Mouse (Mus musculus) liver, embryonic 14.5 days (tissue): ENCODE results near the gene Gli2. TPM values are rescaled to one million over a fixed set of nuclear protein-coding genes. Genes with fewer than 3 reads are reported as not detected.

Experiments
- ATAC-seq: fragments of 200-750 bp; cut with Nextera tagmentation; 2 replicates; pipeline ENCODE4 v1.8.0; 2017; ENCODE audit warnings: moderate number of reproducible peaks, mild to moderate bottlenecking, moderate library complexity; ENCODE audit not compliant: insufficient read depth
- DNase-seq, 3 experiments: peaks; one replicate each; pipeline ENCODE4 v3.0.0-alpha.2; 2012 to 2013; ENCODE audit warnings: low read depth in 3 of 3, low spot score in 3 of 3
- H3K27ac ChIP-seq: fragments of 300-500 bp; sonication (generic); 2 replicates; pipeline ENCODE4 v1.5.1; 2014; ENCODE audit warnings: moderate library complexity, mild to moderate bottlenecking, control low read depth, inconsistent platforms
- H3K27me3 ChIP-seq: fragments of 300-500 bp; sonication (generic); 2 replicates; pipeline ENCODE4 v1.6.1; 2014; ENCODE audit warnings: mild to moderate bottlenecking, low read length, moderate library complexity; ENCODE audit not compliant: control insufficient read depth, insufficient read depth
- H3K36me3 ChIP-seq: fragments of 300-500 bp; sonication (generic); replicated peaks from 2 replicates; pipeline ENCODE4 v1.6.1; 2014; ENCODE audit warnings: low read depth; ENCODE audit not compliant: control insufficient read depth, insufficient read depth
- H3K4me1 ChIP-seq, 2 experiments: fragments of 200-500 bp in 1 of 2; fragments of 300-500 bp in 1 of 2; sonication (generic) in 1 of 2; replicated peaks; 2 replicates each; pipeline ENCODE4 v1.6.1; 2012 to 2014; ENCODE audit warnings: antibody characterized with exemption in 1 of 2, inconsistent platforms in 1 of 2, low read length in 1 of 2; ENCODE audit not compliant: control insufficient read depth in 2 of 2, insufficient read depth in 2 of 2
- H3K4me2 ChIP-seq: fragments of 300-500 bp; sonication (generic); 2 replicates; pipeline ENCODE4 v1.6.1; 2014; ENCODE audit warnings: low read depth, mild to moderate bottlenecking, control low read depth, moderate library complexity
- H3K4me3 ChIP-seq, 2 experiments: fragments of 200-500 bp in 1 of 2; fragments of 300-500 bp in 1 of 2; sonication (generic) in 1 of 2; 2 replicates each; pipeline ENCODE4 v1.5.1; 2012 to 2014; ENCODE audit warnings: low read depth in 2 of 2, low read length in 2 of 2, mild to moderate bottlenecking in 2 of 2, control low read depth in 1 of 2, inconsistent platforms in 1 of 2, moderate library complexity in 1 of 2; ENCODE audit not compliant: insufficient read depth in 1 of 2
- H3K9ac ChIP-seq: fragments of 300-500 bp; sonication (generic); replicated peaks from 2 replicates; pipeline ENCODE4 v1.6.1; 2014; ENCODE audit warnings: mild to moderate bottlenecking, control low read depth, moderate library complexity
- H3K9me3 ChIP-seq: fragments of 300-500 bp; sonication (generic); 2 replicates; pipeline ENCODE4 v1.6.1; 2016; ENCODE audit warnings: low read length, mixed read lengths; ENCODE audit not compliant: control insufficient read depth
- CTCF ChIP-seq: IDR thresholded peaks from 2 replicates; pipeline ENCODE4 v1.5.1; 2016; ENCODE audit warnings: antibody characterized with exemption, low read depth, control low read depth
- EP300 ChIP-seq: IDR thresholded peaks from 2 replicates; pipeline ENCODE4 v1.6.1; 2016; ENCODE audit warnings: antibody characterized with exemption, low read depth
- WGBS: fragments of 180-500 bp; shearing (Covaris S2); extraction: QIAGEN DNeasy Blood & Tissue Kit; methylation state at CpG from one replicate; pipeline ENCODE4 v1.1.7; 2014; ENCODE audit not compliant: insufficient replicate concordance; 5-methylcytosine and 5-hydroxymethylcytosine counted together
- polyA plus RNA-seq, 2 experiments: library from polyadenylated mRNA; depleted of rRNA in 1 of 2; stranded (reverse) in 1 of 2; unstranded in 1 of 2; fragments of >200 nt; fragmentation: Nextera tagmentation in 1 of 2; extraction: Ambion mirVana in 1 of 2; gene quantifications; 2 replicates each; pipeline versions ENCODE4 v1.2.1 to v1.2.3; 2012 to 2014

Gli2 gene
- polyA plus RNA-seq, 2 experiments: 0.04 to 0.26 TPM

DNA sequence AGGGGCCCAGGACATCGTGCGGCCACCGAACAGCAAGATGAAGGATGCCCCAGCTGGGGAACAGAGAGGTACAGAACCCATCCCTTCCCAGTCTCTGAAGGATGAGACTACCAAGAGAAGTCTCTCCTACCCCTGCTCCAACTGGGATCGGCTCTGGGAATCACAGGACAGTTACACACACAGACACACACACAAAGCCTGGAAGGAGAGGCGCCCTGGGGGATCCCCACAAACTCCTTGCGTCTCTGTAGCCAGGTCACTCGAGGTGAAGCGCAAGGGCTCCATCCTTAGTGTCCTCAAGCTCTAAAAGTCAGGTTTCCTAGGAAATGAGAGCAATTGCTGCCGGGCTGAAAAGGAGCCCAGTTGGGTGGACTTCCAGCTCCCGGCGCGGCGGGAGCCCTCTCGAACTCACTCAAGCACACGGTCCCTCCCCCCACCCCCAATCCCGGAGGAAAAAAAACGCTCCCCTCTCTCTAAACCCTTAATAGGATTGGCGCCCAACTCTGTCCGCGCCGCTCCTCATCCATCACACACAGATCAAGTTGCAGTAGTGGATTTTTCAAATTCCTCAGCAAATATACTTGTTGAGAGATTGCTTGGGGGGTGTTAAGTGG, 1.4 kb downstream of the Gli2 start:
- TF ChIP-seq CTCF (no peak), EP300 (no peak)
- H3K4me3 ChIP-seq: peak overlapping the region in 1 of 2 experiments; percentile 40; a peak in 3 of 4 replicates

DNA sequence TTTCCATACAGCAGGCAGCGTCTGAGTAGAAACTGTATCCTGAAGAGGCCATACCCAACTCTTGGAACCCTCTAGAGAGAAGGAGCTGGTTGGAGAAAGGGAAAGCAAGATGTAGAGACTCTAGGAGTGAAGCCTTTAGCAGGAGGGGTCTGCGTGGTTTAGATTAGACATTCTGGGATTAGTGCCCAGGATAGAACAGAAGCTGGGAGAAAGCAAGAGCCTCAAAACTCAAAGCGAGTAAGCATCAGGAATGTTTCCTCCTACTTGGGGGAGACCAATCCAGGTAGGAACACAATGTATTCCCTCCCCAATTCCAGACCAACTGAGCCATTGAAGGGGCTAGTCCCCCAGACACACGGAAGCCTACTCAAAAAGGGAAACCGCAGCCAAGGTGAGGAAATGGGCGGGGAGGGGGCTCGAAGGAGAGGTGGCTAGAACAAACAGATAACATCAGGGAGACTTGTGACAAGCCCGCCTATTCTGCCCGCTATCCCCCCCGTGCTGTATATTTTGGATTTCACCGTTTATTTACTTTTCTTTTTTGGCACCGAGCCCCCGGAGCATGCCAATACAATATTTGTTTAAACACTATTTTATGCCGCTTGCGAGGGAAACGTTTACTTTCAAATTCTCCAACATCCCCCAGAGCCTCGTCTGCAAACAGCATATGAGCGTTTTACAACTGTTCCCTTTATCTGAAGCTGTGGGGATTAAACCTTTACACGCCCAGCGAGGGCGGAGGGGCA, 2.1 kb downstream of the Gli2 start:
- H3K4me3 ChIP-seq: peak overlapping the region in 1 of 2 experiments; percentile 21; a peak in 2 of 4 replicates
- WGBS: 5% methylated on average over 21 of the region's 21 CpGs
- ATAC-seq (no peak), DNase-seq (no peak)
- no peak overlapping the region for H3K27ac ChIP-seq
- H3K27me3 ChIP-seq: peaks cover 70% of the 10 kb centered on the region
- H3K9ac ChIP-seq: no peak overlapping the region
- no peaks in the 10 kb centered on the region for H3K4me1 ChIP-seq
- H3K36me3 ChIP-seq: no peaks in the 10 kb centered on the region
- TF ChIP-seq CTCF (no peak), EP300 (no peak)
- H3K9me3 ChIP-seq: no peaks in the 10 kb centered on the region
- no peak overlapping the region; the same call in 1 of the 2 replicates for H3K4me2 ChIP-seq

More for the DNA sequence above, 1.4 kb downstream of the Gli2 start:
- Histone ChIP-seq H3K4me2 (no peak overlapping the region; the same call in 1 of the 2 replicates), H3K36me3 (no peaks in the 10 kb centered on the region), H3K27ac (no peak overlapping the region), H3K9ac (no peak overlapping the region), H3K27me3 (peaks cover 70% of the 10 kb centered on the region), H3K9me3 (no peaks in the 10 kb centered on the region), H3K4me1 (no peaks in the 10 kb centered on the region)
- WGBS: 2% methylated on average over 21 of the region's 21 CpGs
- ATAC-seq (no peak), DNase-seq (no peak)

DNA sequence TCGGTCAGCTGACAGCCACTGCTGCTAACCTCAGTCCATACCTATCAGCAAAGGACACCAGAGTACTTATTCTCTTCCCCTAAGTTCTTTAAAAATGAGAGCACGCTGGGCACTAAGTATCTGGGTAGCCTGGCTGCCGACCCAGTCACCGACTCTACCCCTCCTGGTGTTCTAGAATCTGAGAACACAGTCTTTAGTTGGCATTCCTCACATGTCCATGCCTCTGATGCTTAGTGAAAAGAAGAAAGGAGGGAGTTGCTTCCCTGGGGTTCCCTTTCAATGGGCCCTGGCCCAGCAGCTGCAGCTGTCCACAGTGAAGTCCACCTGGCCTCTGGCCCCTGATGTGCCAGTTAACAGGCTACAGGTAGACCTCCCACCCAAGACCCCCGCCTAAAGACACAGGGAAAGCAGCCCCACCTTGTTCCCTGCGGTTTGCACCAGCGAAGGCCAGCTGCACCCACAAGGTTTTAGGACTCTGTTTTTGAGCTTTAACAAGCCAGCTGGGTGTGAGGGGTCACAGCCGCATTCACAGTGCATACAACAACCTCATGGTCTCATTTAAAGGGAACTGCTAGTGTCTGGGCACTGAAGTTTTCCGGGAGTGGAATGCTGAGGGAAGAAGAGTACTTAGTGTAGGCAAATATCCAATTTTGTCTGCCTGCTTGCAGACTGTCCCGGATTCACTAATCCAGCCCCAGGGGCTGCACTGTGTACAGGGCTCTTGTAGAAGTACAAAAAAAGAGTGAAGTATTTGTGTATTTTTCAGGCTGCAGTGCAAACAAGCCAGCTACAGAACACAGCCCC, 3.4 kb downstream of the Gli2 start:
- H3K27ac ChIP-seq: no peak overlapping the region
- no peaks in the 10 kb centered on the region for H3K36me3 ChIP-seq
- no peaks in the 10 kb centered on the region for H3K4me1 ChIP-seq
- H3K9me3 ChIP-seq: no peaks in the 10 kb centered on the region
- no peak for DNase-seq
- no peak overlapping the region for H3K4me2 ChIP-seq
- peaks cover 69% of the 10 kb centered on the region for H3K27me3 ChIP-seq
- TF ChIP-seq CTCF (no peak), EP300 (no peak)
- no peak for ATAC-seq
- WGBS: 18% methylated on average over 10 of the region's 10 CpGs
- H3K9ac ChIP-seq: no peak overlapping the region
- H3K4me3 ChIP-seq: no peak overlapping the region

DNA sequence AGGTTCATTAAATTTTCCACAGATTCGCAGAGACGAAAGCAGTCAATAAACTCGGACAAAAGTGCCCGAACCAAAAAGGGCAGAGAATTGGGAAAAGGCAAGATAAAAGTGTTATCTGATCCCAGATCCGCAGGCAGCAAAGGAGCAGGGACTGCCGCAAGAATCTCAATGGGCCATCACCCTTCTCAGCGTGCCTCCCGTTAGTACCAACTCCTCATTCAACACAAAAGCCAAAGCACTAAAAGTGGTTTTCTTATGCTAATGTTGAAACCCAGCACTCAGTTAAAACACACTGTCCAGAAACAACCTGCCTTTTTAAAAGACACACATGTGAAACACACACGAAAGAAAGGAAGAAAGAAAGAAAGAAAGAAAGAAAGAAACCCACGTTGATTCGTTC, 4.4 kb downstream of the Gli2 start:
- WGBS: 6% methylated on average over 11 of the region's 11 CpGs
- Histone ChIP-seq H3K4me1 (no peaks in the 10 kb centered on the region), H3K27ac (no peak overlapping the region), H3K9ac (no peak overlapping the region), H3K4me3 (no peak overlapping the region), H3K9me3 (no peaks in the 10 kb centered on the region), H3K4me2 (no peak overlapping the region), H3K27me3 (peaks cover 61% of the 10 kb centered on the region), H3K36me3 (no peaks in the 10 kb centered on the region)
- DNase-seq (no peak), ATAC-seq (no peak)
- TF ChIP-seq EP300 (no peak), CTCF (no peak)

DNA sequence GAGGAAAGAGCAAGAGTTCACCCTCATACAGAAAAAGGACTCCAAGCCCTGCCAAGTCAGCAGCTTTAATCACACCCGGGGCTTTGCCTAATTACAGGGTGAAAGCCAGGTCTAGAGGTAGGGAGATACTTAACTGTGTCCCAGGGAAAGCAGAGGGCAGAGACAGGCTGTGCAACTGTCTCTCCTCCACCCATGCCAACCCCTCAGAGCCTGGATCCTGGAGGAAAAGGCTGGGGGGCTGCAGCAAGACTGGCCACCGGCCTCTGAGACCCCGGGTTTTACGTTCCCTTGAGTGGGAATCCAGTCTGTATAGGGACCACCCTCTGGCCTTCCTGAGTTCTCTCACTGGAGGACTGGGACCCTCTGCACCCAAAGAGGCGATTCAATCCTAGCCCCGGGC, 4.9 kb downstream of the Gli2 start:
- Histone ChIP-seq H3K27ac (no peak overlapping the region), H3K27me3 (peaks cover 57% of the 10 kb centered on the region), H3K36me3 (no peaks in the 10 kb centered on the region), H3K4me2 (no peak overlapping the region), H3K9me3 (no peaks in the 10 kb centered on the region), H3K4me3 (no peak overlapping the region), H3K9ac (no peak overlapping the region), H3K4me1 (no peaks in the 10 kb centered on the region)
- TF ChIP-seq EP300 (no peak), CTCF (no peak)
- no peak for ATAC-seq
- no peak for DNase-seq
- 8% methylated on average over 6 of the region's 6 CpGs for WGBS
